Mouse (Mus musculus) ES-E14 (cell line): ENCODE measurements around the gene Fcer1g.

Experiments
- HCFC1 ChIP-seq: IDR thresholded peaks from 2 replicates; pipeline ENCODE4 v1.6.1; 2012; ENCODE audit warnings: low read length, inconsistent platforms, borderline replicate concordance; ENCODE audit not compliant: insufficient read depth
- MAFK ChIP-seq: IDR thresholded peaks from 2 replicates; pipeline ENCODE4 v1.6.1; 2014; ENCODE audit warnings: mild to moderate bottlenecking, low read depth, low read length, inconsistent platforms; ENCODE audit not compliant: insufficient read depth
- ZC3H11A ChIP-seq: IDR thresholded peaks from 2 replicates; pipeline ENCODE4 v1.6.1; 2012; ENCODE audit warnings: low read depth, mild to moderate bottlenecking, inconsistent platforms, low read length, borderline replicate concordance
- ZNF384 ChIP-seq: IDR thresholded peaks from 2 replicates; pipeline ENCODE4 v1.6.1; 2012; ENCODE audit warnings: low read depth, low read length, inconsistent platforms

DNA sequence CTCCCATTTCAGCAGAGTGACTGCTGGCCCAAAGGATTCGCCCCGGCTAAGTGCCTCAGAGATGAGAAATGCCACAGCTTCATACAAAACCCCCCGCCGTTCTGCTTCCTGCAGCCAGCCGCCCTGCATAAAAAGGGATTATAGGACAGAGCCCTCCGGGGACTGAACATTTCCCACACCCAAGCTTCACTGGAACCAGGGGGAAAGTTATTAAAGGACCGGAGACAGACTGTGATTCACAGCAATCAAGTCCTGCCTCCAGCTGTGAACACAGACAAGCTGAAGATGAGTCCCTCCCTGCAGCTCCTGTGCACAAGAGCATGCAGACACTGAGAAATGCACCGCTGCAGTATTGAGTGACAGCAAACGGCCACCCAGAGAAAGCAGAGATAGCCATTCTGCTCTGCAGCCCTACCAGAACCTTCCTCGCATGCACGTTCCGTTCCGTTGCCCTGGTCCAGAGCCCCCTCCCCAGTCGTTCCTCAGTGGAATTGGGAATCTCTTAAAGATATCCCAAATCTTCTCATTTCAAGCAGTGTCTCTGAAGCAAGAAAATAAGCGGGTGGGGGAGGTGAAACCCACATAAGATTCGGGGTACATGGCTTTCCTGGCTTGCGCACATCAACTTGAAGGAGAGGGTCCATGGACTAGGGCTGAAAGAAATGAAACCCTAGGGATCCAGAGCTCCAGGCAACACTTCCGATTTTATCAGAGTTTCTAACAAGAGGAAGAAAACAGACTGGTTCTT, 40.9 kb downstream of the Fcer1g start:
- TF ChIP-seq ZNF384 (no peak), ZC3H11A (no peak), MAFK (no peak), HCFC1 (no peak)
